Mouse (Mus musculus) spleen, adult 2 months (tissue): Measurements from ENCODE around the gene Msgn1.

Experiments used
- CTCF ChIP-seq: fragments of 200-500 bp; IDR thresholded peaks from 2 replicates; pipeline ENCODE4 v1.5.1; 2011; ENCODE audit warnings: mild to moderate bottlenecking, inconsistent platforms; ENCODE audit not compliant: insufficient read depth, insufficient read length, insufficient replicate concordance; ENCODE audit errors: extremely low read depth
- POLR2A ChIP-seq: fragments of 200-500 bp; IDR thresholded peaks from 2 replicates; pipeline ENCODE4 v1.6.1; 2011; ENCODE audit warnings: low read depth, low read length, inconsistent platforms

GRCm38 (mm10) chr12:11230267-11230666, 21.5 kb upstream of the Msgn1 start:
- TF ChIP-seq POLR2A: no peak
- TF ChIP-seq CTCF: no peak
